Mouse (Mus musculus) kidney, adult 2 months (tissue): ENCODE results near the gene Tanc2. TPM values are rescaled to one million over a fixed set of nuclear protein-coding genes. Genes with fewer than 3 reads are reported as not detected.

Source experiments
- DNase-seq: peaks from one replicate; pipeline ENCODE4 v3.0.0; 2021
- H3K27ac ChIP-seq: fragments of 200-500 bp; 2 replicates; pipeline ENCODE4 v1.5.1; 2012; ENCODE audit warnings: low read depth, low read length, control low read depth, inconsistent platforms; ENCODE audit not compliant: insufficient read depth
- H3K27me3 ChIP-seq: fragments of 200-500 bp; replicated peaks from 2 replicates; pipeline ENCODE4 v1.6.1; 2012; ENCODE audit warnings: mild to moderate bottlenecking, moderate library complexity, low read length, inconsistent platforms; ENCODE audit not compliant: control insufficient read depth, insufficient read depth
- H3K36me3 ChIP-seq: fragments of 200-500 bp; 2 replicates; pipeline ENCODE4 v1.6.1; 2012; ENCODE audit warnings: mild to moderate bottlenecking, moderate library complexity, low read length, inconsistent platforms; ENCODE audit not compliant: control insufficient read depth, insufficient read depth
- H3K4me1 ChIP-seq: fragments of 200-500 bp; 2 replicates; pipeline ENCODE4 v1.6.1; 2011; ENCODE audit warnings: low read length; ENCODE audit not compliant: control insufficient read depth, insufficient read depth
- H3K4me3 ChIP-seq: fragments of 200-500 bp; 2 replicates; pipeline ENCODE4 v1.5.1; 2011; ENCODE audit warnings: mild to moderate bottlenecking, low read depth, low read length, control low read depth; ENCODE audit not compliant: insufficient read depth
- CTCF ChIP-seq: fragments of 200-500 bp; conservative IDR thresholded peaks from 2 replicates; pipeline ENCODE4 v1.5.1; 2011; ENCODE audit warnings: low read depth, mild to moderate bottlenecking, control low read depth, low read length, moderate library complexity, mixed read lengths; ENCODE audit not compliant: insufficient read depth, insufficient read length
- POLR2A ChIP-seq: fragments of 200-500 bp; IDR thresholded peaks from one replicate; pipeline ENCODE4 v1.6.1; 2011; ENCODE audit warnings: low read depth, low read length, control low read depth
- WGBS: fragments of 180-500 bp; shearing (Covaris S2); methylation state at CpG from one replicate; pipeline ENCODE4 v1.1.7; 2018; 5-methylcytosine and 5-hydroxymethylcytosine counted together
- polyA plus RNA-seq: library from polyadenylated mRNA; depleted of rRNA; stranded (reverse); fragments of >200 nt; gene quantifications from 2 replicates; pipeline ENCODE4 v1.2.3, GENCODE M21; 2012

The Tanc2 gene
- polyA plus RNA-seq, 1 experiment, result 19.0 TPM

DNA sequence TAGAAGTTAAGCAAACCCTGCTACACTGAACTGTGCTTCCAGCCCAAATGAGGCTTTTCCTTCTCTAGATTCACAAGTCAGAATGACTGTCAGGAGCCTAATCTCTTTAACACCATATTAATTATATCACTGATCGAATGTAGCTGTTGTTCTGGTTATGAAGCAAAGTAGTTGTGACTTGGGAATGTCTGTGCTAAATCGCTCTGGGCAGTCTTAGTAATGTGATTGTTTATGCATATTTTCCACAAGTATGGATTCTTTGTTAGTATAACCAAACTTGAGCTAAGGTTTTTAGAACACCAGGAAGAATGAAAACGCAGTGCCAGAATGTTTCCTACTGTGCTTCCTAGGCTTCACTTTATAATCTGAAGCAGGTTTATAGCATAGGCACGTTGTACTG lies 170.6 kb downstream of the Tanc2 start:
- Histone ChIP-seq H3K4me3 (no peak overlapping the region), H3K36me3 (no peaks in the 10 kb centered on the region), H3K27ac (no peak overlapping the region), H3K27me3 (no peaks in the 10 kb centered on the region), H3K4me1 (no peaks in the 10 kb centered on the region)
- no peak for DNase-seq
- TF ChIP-seq POLR2A (no peak), CTCF (no peak)
- 55% methylated on average over 4 of the region's 4 CpGs for WGBS

DNA sequence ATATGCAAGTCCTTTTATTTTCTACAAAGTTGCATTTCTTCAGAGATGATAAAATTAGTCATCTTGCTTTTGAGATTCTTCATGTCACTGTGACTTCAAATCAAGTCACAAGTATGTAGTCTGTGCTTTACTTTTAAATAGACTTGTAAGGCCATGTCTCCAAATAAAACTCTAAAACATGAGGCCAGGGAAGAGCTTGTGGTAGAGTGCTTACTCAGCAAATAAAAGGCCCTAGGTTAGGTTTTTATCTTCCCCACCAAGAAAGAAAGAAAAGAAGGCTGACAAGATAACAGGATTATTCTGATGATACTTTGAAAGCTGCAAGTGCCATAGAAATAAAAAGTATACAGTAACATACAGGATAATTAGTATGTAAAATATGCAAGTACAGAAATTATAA lies 188.0 kb downstream of the Tanc2 start:
- no peak overlapping the region for H3K27ac ChIP-seq
- H3K4me1 ChIP-seq, result no peaks in the 10 kb centered on the region
- TF ChIP-seq CTCF (no peak), POLR2A (no peak)
- H3K27me3 ChIP-seq, result no peaks in the 10 kb centered on the region
- no peak for DNase-seq
- peaks cover 2% of the 10 kb centered on the region; the same call in 1 of the 2 replicates for H3K36me3 ChIP-seq
- H3K4me3 ChIP-seq, result no peak overlapping the region

DNA sequence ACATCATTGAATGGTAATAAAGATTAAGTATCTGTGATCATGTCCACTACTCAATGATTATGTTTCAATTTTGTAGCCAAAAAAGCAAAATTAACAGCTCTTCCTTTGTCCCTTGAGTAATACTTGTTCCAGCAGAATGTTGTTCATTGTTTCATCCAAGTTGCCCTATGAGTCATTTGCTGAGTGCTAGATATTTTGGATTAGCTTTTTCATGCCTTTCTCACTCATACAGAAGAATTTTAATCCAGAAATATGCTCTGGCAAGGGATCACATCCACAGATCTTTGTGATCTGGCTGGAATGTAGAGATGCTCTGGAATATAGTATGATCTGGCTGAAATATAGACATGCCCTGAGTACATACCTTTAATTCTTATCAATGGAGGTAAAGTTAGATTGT lies 202.7 kb downstream of the Tanc2 start:
- Histone ChIP-seq H3K36me3 (no peaks in the 10 kb centered on the region), H3K27me3 (no peaks in the 10 kb centered on the region), H3K4me1 (no peaks in the 10 kb centered on the region), H3K4me3 (no peak overlapping the region), H3K27ac (no peak overlapping the region)
- no peak for TF ChIP-seq CTCF
- DNase-seq, result no peak

DNA sequence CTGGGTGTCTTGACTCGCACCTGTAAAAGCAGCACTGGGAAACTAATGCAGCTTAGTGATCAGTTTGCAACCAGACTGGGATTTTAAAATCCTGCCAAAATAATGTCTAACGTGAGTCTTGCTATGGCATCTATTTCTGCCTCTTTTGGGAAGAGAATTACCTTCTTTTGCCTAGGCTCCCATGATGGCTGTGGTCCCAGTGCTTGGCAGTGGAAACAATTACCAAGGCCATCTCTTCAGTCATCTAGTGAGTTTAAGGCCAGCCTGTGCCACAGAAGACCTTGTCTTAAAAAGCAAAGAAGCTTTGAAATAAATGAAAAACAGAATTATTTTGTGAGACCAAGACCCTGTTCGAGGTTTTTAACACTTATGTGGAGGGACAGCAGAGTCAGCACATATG lies 213.9 kb downstream of the Tanc2 start:
- H3K27ac ChIP-seq, result no peak overlapping the region
- no peak overlapping the region for H3K4me3 ChIP-seq
- WGBS, result 94% methylated on average over 3 of the region's 3 CpGs
- no peaks in the 10 kb centered on the region for H3K27me3 ChIP-seq
- peaks cover 2% of the 10 kb centered on the region; the same call in 1 of the 2 replicates for H3K36me3 ChIP-seq
- TF ChIP-seq CTCF, result no peak
- no peak for TF ChIP-seq POLR2A
- DNase-seq, result no peak
- no peaks in the 10 kb centered on the region for H3K4me1 ChIP-seq

DNA sequence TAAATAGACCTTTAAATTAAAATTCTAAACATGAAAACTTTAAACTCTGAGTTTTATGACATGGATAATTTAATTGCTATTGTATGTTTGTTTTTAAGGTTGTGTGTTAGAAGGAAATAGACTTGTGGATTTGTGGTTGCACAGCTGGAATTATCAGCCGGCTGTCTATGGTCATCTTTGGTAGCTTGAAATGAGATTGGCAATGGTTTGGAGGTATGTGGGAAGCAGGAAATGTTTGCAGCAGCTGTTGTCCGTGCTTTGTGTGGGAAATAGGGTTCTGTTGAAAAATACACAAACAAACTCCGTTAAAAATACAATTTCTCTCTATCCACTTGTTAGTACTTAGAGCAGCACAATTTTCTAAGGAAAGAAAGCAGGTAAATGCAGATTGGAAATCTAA lies 215.0 kb downstream of the Tanc2 start:
- Histone ChIP-seq H3K27me3 (no peaks in the 10 kb centered on the region), H3K4me3 (no peak overlapping the region), H3K4me1 (no peaks in the 10 kb centered on the region), H3K36me3 (peaks cover 2% of the 10 kb centered on the region; the same call in 1 of the 2 replicates), H3K27ac (no peak overlapping the region)
- no peak for DNase-seq
- TF ChIP-seq POLR2A (no peak), CTCF (no peak)
- WGBS, result 58% methylated on average over 3 of the region's 3 CpGs

DNA sequence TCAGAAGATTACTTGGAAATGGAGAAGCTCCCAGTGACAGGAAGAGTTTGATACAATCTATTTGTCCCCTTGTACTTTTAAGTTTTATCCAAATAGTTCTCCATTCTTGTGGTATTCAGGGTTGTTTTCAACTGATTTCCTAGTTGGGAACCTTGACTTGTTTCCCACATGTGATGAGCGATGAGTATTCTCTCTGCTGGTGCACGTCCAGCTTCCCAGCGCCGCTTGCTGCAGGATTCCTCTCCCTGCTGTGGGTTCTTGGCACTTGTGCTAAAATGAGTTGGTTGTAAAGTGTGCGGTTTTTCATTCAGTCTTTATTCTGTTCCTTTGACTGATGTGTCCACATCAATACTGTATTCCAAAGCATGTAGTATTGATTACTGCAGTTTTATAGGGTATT lies 217.3 kb downstream of the Tanc2 start:
- WGBS, result 94% methylated on average over 5 of the region's 5 CpGs
- Histone ChIP-seq H3K27me3 (no peaks in the 10 kb centered on the region), H3K36me3 (no peaks in the 10 kb centered on the region), H3K27ac (no peak overlapping the region), H3K4me1 (no peaks in the 10 kb centered on the region), H3K4me3 (no peak overlapping the region)
- TF ChIP-seq POLR2A (no peak), CTCF (no peak)
- DNase-seq, result no peak

DNA sequence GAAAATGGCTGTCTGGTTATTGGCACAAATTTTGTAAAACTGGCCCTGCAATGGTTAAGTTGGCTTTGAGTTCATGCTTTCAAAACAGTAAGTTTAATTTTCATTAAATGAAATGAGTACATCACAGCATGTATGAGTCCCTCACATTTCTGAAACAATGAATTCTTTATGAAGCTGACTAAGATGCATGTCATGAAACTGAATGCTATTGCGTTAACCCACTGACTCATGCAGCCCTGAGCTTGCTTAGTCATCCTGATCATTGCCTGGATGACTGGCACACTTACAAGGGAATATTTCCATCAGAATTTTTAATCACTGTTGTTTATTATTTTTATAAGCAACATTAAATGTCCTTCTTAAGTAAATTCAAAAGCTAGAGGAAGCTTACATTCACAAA lies 233.5 kb downstream of the Tanc2 start:
- TF ChIP-seq CTCF (no peak), POLR2A (no peak)
- no peaks in the 10 kb centered on the region for H3K4me1 ChIP-seq
- H3K27ac ChIP-seq, result no peak overlapping the region
- no peaks in the 10 kb centered on the region for H3K36me3 ChIP-seq
- H3K4me3 ChIP-seq, result no peak overlapping the region
- 76% methylated on average over 1 of the region's 1 CpGs for WGBS
- DNase-seq, result no peak
- no peaks in the 10 kb centered on the region for H3K27me3 ChIP-seq

DNA sequence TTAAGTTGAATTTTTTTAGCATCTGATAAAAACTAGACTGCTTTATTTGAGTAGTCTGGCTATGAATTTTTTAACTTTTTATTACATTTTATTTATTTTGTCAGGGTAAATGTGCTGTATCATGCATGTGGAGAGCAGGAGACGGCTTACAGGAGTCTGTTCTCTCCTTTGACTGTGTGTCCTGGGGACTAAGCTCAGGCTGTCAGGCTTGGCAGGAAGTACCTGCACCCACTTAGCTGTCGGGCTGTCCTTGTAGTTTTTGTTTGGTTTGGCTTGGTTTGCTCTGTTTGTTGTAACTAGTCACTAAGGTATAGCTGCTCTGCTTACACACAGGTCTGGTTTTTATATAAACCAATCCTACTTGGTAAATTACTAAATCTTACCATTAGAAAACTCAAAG lies 234.0 kb downstream of the Tanc2 start:
- no peak for DNase-seq
- TF ChIP-seq CTCF (no peak), POLR2A (no peak)
- H3K4me1 ChIP-seq, result no peaks in the 10 kb centered on the region
- WGBS, result 62% methylated on average over 2 of the region's 2 CpGs
- H3K4me3 ChIP-seq, result no peak overlapping the region
- no peaks in the 10 kb centered on the region for H3K27me3 ChIP-seq
- H3K27ac ChIP-seq, result no peak overlapping the region
- H3K36me3 ChIP-seq, result no peaks in the 10 kb centered on the region
